Mouse (Mus musculus) embryonic fibroblast, embryonic 13.5 days (primary cell): ENCODE measurements around the gene Vangl1.

Experiments used
- CTCF ChIP-seq: IDR thresholded peaks from 2 replicates; pipeline ENCODE4 v1.5.1; 2011; ENCODE audit warnings: mild to moderate bottlenecking, control low read depth, low read length, moderate library complexity, borderline replicate concordance; ENCODE audit not compliant: insufficient read depth
- POLR2A ChIP-seq: IDR thresholded peaks from 2 replicates; pipeline ENCODE4 v1.6.1; 2011; ENCODE audit warnings: low read depth, mild to moderate bottlenecking, control low read depth, low read length, moderate library complexity

DNA sequence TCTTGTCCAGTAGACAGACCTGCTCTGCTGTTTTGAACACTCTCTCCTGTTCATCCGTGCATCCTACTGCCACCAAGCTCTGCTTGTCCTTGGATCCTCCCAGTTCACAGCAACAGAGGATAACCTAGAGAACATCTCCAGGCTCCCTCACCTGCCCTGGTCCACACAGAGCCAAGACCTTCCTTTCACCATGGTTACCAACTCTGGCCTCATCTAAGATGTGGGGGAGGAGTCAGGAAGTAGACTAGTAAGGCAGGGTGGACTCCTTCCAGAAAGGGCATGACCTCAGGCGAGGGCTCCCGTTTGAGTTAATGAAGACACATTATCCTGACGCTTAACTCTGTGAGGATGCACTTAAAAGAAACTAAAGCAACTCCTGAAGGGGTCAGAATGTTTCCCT is 4.5 kb downstream of the Vangl1 start:
- no peak for TF ChIP-seq CTCF
- no peak for TF ChIP-seq POLR2A
